Mouse (Mus musculus) adrenal gland, postnatal 25 days (tissue): Measurements from ENCODE around the gene Olfr822. TPM values are rescaled to one million over a fixed set of nuclear protein-coding genes. Genes with fewer than 3 reads are reported as not detected.
"Not testable (repeated sequence)": the region's sequence is repeated elsewhere in the genome, so short reads cannot be mapped to it uniquely, and the experiment has no call there.

ENCODE experiments used
- DNase-seq: peaks from one replicate; pipeline ENCODE4 v3.0.0; 2021; ENCODE audit warnings: mixed read lengths
- long read RNA-seq: library from polyadenylated mRNA; stranded (forward); transcript quantifications from one replicate; pipeline ENCODE4 v2.0.0, GENCODE M21; 2021
- total RNA-seq: library from RNA; stranded (reverse); gene quantifications from 2 replicates; pipeline ENCODE4 v1.2.3, GENCODE M21; 2021

The Olfr822 gene
- not detected in 2 replicates for total RNA-seq
- long read RNA-seq: 0 reads

DNA sequence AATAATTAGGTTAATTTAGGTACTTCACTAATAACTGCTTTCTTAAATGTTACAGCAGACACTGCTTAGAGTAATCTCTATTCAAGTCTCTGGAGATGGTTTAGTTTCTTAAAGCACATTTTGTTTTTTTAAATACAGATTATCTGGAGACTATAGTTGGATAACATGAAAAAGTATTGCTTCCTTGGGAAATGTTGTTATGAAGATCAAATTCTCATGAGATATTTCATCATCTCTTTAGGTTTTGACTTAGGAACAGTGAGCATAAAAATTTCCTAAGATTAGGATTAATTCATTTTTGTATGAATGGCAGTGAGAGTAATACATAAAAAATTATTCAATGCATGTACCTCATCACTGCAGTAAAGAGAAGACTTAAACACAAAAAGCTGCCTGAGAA, at the start of gene Olfr822:
Gene Olfr822 (plus strand): TSS at position 301 of the 400 bp plus-strand sequence.
- no peak for DNase-seq

DNA sequence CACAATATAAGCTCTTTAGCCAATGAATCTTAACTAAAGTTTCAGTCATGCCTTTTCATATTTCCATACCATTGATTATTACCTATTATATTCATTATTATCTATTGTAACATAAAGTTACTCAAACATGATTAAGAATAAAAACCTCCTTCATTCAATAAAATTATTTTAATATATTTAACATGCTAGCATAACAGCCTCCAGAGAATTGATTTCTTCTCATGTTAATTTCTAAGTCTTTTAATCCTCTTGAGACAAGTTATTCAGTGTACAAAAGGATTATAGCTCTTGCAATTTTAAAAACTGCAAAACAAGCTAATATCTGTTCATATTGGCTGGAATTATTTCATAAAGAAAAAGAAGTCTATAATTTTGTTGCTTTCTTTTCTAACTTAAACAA, 41.0 kb upstream of the Olfr822 start, which contains the start of gene Olfr821:
Gene Olfr821 (plus strand): TSS at position 301 of the 400 bp plus-strand sequence.
- DNase-seq: no peak

DNA sequence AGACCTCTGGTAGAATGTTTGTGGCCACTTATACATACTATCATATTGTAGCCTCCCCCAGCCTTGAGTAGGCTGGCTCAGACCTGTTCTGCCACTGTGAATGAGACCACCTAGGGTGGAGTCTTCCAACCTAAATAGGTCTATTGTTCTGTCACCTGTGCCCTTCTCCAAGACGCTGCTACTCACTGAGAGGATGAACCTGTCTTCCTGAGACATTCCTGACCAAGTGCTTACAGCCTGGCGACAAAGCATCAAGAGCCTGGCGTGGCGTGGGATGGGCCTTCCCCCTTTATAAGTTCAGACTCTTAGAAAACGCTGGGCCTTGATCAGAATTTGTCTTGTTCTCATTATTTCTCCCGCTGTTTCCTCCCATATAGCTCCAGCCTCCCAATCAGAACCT, 33.9 kb upstream of the Olfr822 start:
- no peak for DNase-seq

DNA sequence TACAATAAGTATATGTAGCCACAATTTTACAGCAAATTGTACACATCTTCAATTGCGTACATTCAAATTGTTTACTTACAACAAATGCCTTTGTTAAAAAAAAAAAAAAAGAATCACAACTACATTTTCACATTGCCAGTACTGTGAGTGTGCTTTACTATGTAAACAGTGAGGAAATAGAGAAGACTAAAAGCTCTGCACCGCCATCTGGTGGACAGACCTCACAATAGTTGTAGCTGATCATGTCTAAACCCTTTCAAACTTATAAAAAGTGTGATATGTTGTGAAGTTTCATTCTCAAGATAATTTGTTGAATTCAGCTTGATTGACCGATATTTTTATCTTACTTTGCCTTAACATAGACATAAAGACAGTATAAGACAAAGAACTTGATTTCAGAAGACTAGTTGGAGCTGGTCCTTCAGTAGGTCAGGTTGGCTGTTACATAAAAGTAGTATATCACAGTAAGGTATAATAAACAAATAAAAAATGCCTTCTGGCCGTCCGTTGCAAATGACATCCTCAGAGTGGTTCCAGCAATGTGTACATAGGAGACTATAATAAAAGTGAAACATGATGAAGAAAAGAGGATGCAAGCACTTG, 21.9 kb downstream of the Olfr822 start:
- DNase-seq: peak; percentile 54

DNA sequence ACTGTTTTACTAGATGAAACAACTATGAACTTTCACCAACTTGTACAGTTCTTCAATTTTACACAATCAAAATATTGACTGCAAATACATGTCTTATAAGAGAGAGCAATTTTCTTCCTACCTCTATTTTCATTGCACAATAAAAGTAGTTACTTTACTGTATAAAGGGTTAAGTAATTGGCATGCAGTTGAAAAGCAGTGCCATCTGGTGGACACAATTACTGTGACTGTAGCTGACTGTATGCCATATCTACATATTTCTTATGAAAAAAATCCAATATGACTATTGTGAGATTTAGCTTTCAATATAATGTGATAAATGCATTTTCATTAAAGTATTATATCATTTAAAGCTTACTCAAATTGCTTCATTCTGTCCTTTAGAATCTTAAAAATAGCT, 25.1 kb downstream of the Olfr822 start:
- DNase-seq: no peak

DNA sequence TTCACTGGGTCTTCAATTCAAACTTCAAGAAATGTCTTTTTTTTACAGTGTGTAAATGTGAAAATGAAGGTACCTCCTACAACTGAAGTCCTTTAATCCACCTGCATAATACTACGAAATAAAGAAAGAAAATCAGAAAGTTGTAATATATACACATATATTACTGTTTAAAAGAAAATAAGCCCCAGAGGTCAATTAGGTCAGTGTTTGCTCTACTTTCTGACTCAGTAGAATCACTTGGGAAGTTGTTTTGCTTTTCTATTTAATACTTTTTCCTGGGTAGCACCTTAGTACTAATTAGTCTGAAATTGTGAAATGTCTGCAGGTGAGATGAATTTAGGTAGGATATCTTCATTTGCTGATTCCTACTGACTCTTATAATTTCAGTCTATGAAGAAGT, 44.3 kb downstream of the Olfr822 start, which contains the start of gene Olfr823:
Gene Olfr823 (minus strand): TSS at position 101 of the 400 bp plus-strand sequence.
- DNase-seq: not testable (repeated sequence)

DNA sequence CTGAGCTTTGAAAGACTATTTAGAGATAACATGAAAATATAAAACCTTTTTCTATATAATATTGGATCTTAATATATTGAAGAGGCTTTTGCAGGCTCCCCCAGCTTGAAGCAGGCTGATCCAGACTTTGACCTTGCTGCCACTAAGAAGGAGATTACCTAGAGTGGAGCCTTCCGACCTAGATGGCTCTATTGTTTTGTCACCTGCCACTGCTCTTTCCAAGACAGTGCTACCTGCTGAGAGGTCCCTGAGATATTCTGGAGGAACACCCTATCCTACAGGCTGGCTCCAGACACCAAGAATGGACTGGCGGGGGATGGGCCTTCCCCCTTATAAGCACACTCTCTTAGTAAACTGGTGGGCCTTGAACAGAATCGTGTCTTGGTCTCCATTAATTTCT, 45.0 kb downstream of the Olfr822 start:
- not testable (repeated sequence) for DNase-seq

Other genes with a start within 250 kb of the Olfr822 start
- gene Olfr812, start 225.1 kb upstream of the Olfr822 start, total RNA-seq: not detected in 2 replicates
- not detected in 2 replicates for gene Olfr813, start 215.8 kb upstream of the Olfr822 start, total RNA-seq
- not detected in 2 replicates for gene Olfr814, start 191.4 kb upstream of the Olfr822 start, total RNA-seq
- not detected in 2 replicates for gene Olfr815, start 165.3 kb upstream of the Olfr822 start, total RNA-seq
- gene Olfr816, start 155.6 kb upstream of the Olfr822 start, total RNA-seq: not detected in 2 replicates
- gene Olfr818, start 122.1 kb upstream of the Olfr822 start, total RNA-seq: not detected in 2 replicates
- gene Olfr819, start 103.9 kb upstream of the Olfr822 start, total RNA-seq: not detected in 2 replicates
- not detected in 2 replicates for gene Olfr247, start 95.1 kb upstream of the Olfr822 start, total RNA-seq
- not detected in 2 replicates for gene Gm10310, start 86.1 kb upstream of the Olfr822 start, total RNA-seq
- gene Olfr820, start 58.6 kb upstream of the Olfr822 start, total RNA-seq: not detected in 2 replicates
- not detected in 2 replicates for gene Olfr821, start 40.9 kb upstream of the Olfr822 start, total RNA-seq
- not detected in 2 replicates for gene Olfr823, start 44.2 kb downstream of the Olfr822 start, total RNA-seq
- gene Olfr824, start 58.8 kb downstream of the Olfr822 start, total RNA-seq: not detected in 2 replicates
- not detected in 2 replicates for gene Olfr825, start 95.6 kb downstream of the Olfr822 start, total RNA-seq
- not detected in 2 replicates for gene Olfr826, start 113.0 kb downstream of the Olfr822 start, total RNA-seq
- not detected in 2 replicates for gene Olfr827, start 143.2 kb downstream of the Olfr822 start, total RNA-seq
- gene Neurod4, start 209.0 kb downstream of the Olfr822 start, total RNA-seq: 0.36 TPM in 1 of 2 replicates, not detected in the other